Mouse (Mus musculus): ENCODE measurements around the gene Soga1. TPM values are rescaled to one million over a fixed set of nuclear protein-coding genes. Genes with fewer than 3 reads are reported as not detected.

The Soga1 gene
- polyA plus RNA-seq, 1 experiment, result 9.8 TPM

DNA sequence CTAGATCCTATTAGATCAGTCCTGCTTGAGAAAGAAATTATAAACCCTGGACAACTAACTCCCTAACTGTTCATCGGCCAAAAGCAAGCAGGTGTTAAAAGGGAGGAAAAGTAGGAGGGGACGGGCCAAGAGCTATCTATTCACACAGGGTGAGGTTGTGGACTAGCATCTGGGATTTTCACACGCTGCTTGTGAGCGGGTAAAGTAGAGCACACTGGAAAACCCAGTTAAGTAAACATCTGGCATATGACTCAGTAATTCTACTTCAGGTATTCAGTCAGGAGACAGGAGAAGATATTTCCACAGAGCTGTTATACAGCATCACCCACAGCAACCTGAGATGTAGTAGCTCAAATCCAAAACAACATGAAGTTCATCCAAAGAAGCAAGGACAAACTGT is 39.5 kb upstream of the Soga1 start:
- Histone ChIP-seq H3K9ac (ENCODE audit: low read depth, poor library complexity, severe bottlenecking) (no peak overlapping the region), H3K36me3 (ENCODE audit: control insufficient read depth, insufficient read depth, low read length, poor library complexity, severe bottlenecking) (peaks cover 16% of the 10 kb centered on the region), H3K27me3 (ENCODE audit: control insufficient read depth, insufficient read depth, low read length, poor library complexity, severe bottlenecking) (no peaks in the 10 kb centered on the region), H3K4me1 (ENCODE audit: control insufficient read depth, insufficient read depth, low read length) (no peaks in the 10 kb centered on the region), H3K27ac (ENCODE audit: insufficient read depth, low read length) (no peak overlapping the region), H3K4me3 (ENCODE audit: low read depth, low read length) (no peak overlapping the region), H3K9me3 (replicated peaks; ENCODE audit: control insufficient read depth, insufficient read depth, low read length, poor library complexity, severe bottlenecking) (no peaks in the 10 kb centered on the region)
- TF ChIP-seq CTCF (IDR thresholded peaks at IDR 0.05; ENCODE audit: low read depth, low read length) (no peak), POLR2A (IDR thresholded peaks at IDR 0.05; ENCODE audit: insufficient read depth, low read length) (no peak), EP300 (IDR thresholded peaks at IDR 0.05; ENCODE audit: insufficient read depth, low read depth, low read length) (no peak)

DNA sequence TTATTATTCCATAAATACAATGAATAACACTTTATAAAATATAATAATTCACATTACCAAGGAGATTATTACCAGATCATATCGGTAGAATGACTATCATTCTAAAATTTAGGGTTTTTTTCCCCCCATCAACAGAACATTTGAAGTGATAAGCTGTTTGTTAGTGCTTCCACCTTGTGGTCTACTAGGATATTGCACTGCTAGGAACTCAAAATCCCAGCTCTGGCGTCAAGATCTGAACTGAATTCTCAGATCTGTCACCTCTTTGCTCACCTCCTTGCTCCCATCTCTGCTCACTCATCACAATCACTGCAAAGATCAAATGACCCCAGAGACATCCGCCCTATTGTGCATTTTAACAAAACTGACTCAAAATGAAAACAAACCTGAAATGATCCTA is 37.9 kb upstream of the Soga1 start:
- Histone ChIP-seq H3K4me3 (ENCODE audit: low read depth, low read length) (no peak overlapping the region), H3K36me3 (ENCODE audit: control insufficient read depth, insufficient read depth, low read length, poor library complexity, severe bottlenecking) (peaks cover 16% of the 10 kb centered on the region)
- TF ChIP-seq EP300 (IDR thresholded peaks at IDR 0.05; ENCODE audit: insufficient read depth, low read depth, low read length), result no peak
- no peak for TF ChIP-seq CTCF (IDR thresholded peaks at IDR 0.05; ENCODE audit: low read depth, low read length)
- TF ChIP-seq POLR2A (IDR thresholded peaks at IDR 0.05; ENCODE audit: insufficient read depth, low read length), result no peak

DNA sequence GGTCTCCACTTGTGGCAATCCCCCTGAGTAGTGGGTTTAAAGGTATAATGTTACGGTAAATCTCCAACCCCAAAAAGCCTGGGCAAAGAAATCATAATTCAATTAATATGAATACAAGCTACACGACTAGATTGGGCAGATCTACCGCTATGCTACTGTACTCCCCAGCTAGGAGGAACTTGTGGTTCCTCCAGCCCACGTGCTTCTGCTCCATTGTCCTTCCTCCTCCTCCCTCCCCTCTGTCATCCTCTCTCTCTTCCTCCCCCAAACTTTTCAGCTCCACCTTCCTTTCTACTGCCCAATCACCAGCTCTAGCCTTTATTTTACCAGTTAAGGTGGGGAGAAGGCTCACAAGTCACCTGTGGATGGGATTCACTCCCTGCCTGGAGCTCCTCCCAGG is 29.2 kb upstream of the Soga1 start:
- TF ChIP-seq POLR2A (IDR thresholded peaks at IDR 0.05; ENCODE audit: insufficient read depth, low read length) (no peak), CTCF (IDR thresholded peaks at IDR 0.05; ENCODE audit: low read depth, low read length) (no peak), EP300 (IDR thresholded peaks at IDR 0.05; ENCODE audit: insufficient read depth, low read depth, low read length) (no peak)
- Histone ChIP-seq H3K27ac (ENCODE audit: insufficient read depth, low read length) (no peak overlapping the region), H3K9me3 (replicated peaks; ENCODE audit: control insufficient read depth, insufficient read depth, low read length, poor library complexity, severe bottlenecking) (no peaks in the 10 kb centered on the region), H3K9ac (ENCODE audit: low read depth, poor library complexity, severe bottlenecking) (no peak overlapping the region), H3K4me1 (ENCODE audit: control insufficient read depth, insufficient read depth, low read length) (no peaks in the 10 kb centered on the region), H3K4me3 (ENCODE audit: low read depth, low read length) (no peak overlapping the region), H3K36me3 (ENCODE audit: control insufficient read depth, insufficient read depth, low read length, poor library complexity, severe bottlenecking) (peaks cover 9% of the 10 kb centered on the region; the same call in 1 of the 2 replicates), H3K27me3 (ENCODE audit: control insufficient read depth, insufficient read depth, low read length, poor library complexity, severe bottlenecking) (no peaks in the 10 kb centered on the region)

More for the DNA sequence above, 37.9 kb upstream of the Soga1 start:
- H3K9me3 ChIP-seq (replicated peaks; ENCODE audit: control insufficient read depth, insufficient read depth, low read length, poor library complexity, severe bottlenecking), result no peaks in the 10 kb centered on the region
- no peak overlapping the region for H3K9ac ChIP-seq (ENCODE audit: low read depth, poor library complexity, severe bottlenecking)
- no peak overlapping the region for H3K27ac ChIP-seq (ENCODE audit: insufficient read depth, low read length)
- H3K4me1 ChIP-seq (ENCODE audit: control insufficient read depth, insufficient read depth, low read length), result no peaks in the 10 kb centered on the region
- H3K27me3 ChIP-seq (ENCODE audit: control insufficient read depth, insufficient read depth, low read length, poor library complexity, severe bottlenecking), result no peaks in the 10 kb centered on the region

DNA sequence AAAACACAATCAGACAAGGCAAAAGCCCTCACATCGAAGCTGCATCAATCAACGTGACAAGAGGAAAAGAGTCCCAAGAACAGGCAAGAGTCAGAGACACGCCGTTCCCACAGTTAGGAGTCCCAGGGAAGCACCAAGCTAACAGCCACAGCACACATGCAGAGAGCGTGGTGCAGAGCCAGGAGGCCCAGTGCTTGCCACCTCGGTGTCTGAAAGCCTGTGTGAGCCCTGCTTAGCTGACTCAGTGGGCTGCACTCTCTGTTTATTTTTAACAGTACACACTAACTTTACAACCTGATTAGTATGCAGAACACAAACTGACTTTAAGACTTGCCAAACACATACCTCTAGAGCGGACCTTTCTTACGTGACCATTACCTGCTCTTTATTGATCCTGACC is 25.4 kb upstream of the Soga1 start:
- TF ChIP-seq EP300 (IDR thresholded peaks at IDR 0.05; ENCODE audit: insufficient read depth, low read depth, low read length) (no peak), POLR2A (IDR thresholded peaks at IDR 0.05; ENCODE audit: insufficient read depth, low read length) (no peak), CTCF (IDR thresholded peaks at IDR 0.05; ENCODE audit: low read depth, low read length) (no peak)

DNA sequence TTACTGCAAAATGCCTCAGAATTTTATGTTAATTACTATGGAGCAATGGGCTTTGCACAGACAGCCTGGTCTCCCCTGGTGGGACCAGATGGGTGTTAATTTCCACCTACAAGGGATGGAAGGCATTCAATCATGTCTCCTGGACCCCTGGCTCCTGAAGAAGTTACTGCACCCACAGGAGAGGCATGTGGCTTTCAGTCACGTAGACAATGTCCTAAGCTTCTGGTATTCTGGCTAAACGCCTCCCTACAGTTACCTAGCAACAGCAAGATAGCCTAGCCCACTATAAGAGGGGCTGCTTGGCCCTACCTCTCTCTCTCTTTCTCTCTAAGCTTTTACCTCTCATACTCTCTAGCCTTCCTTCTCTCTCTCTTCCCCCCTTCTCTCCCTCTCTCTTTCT is 23.2 kb upstream of the Soga1 start:
- no peaks in the 10 kb centered on the region for H3K4me1 ChIP-seq (ENCODE audit: control insufficient read depth, insufficient read depth, low read length)
- no peak overlapping the region for H3K4me3 ChIP-seq (ENCODE audit: low read depth, low read length)
- TF ChIP-seq EP300 (IDR thresholded peaks at IDR 0.05; ENCODE audit: insufficient read depth, low read depth, low read length) (no peak), POLR2A (IDR thresholded peaks at IDR 0.05; ENCODE audit: insufficient read depth, low read length) (no peak), CTCF (IDR thresholded peaks at IDR 0.05; ENCODE audit: low read depth, low read length) (no peak)
- no peak overlapping the region for H3K27ac ChIP-seq (ENCODE audit: insufficient read depth, low read length)
- peaks cover 3% of the 10 kb centered on the region; the same call in 1 of the 2 replicates for H3K36me3 ChIP-seq (ENCODE audit: control insufficient read depth, insufficient read depth, low read length, poor library complexity, severe bottlenecking)
- H3K27me3 ChIP-seq (ENCODE audit: control insufficient read depth, insufficient read depth, low read length, poor library complexity, severe bottlenecking), result no peaks in the 10 kb centered on the region
- no peaks in the 10 kb centered on the region for H3K9me3 ChIP-seq (replicated peaks; ENCODE audit: control insufficient read depth, insufficient read depth, low read length, poor library complexity, severe bottlenecking)
- H3K9ac ChIP-seq (ENCODE audit: low read depth, poor library complexity, severe bottlenecking), result no peak overlapping the region

More for the DNA sequence above, 25.4 kb upstream of the Soga1 start:
- Histone ChIP-seq H3K27ac (ENCODE audit: insufficient read depth, low read length) (no peak overlapping the region), H3K4me3 (ENCODE audit: low read depth, low read length) (no peak overlapping the region), H3K9ac (ENCODE audit: low read depth, poor library complexity, severe bottlenecking) (no peak overlapping the region), H3K4me1 (ENCODE audit: control insufficient read depth, insufficient read depth, low read length) (no peaks in the 10 kb centered on the region), H3K36me3 (ENCODE audit: control insufficient read depth, insufficient read depth, low read length, poor library complexity, severe bottlenecking) (peaks cover 5% of the 10 kb centered on the region; the same call in 1 of the 2 replicates), H3K9me3 (replicated peaks; ENCODE audit: control insufficient read depth, insufficient read depth, low read length, poor library complexity, severe bottlenecking) (no peaks in the 10 kb centered on the region), H3K27me3 (ENCODE audit: control insufficient read depth, insufficient read depth, low read length, poor library complexity, severe bottlenecking) (no peaks in the 10 kb centered on the region)

DNA sequence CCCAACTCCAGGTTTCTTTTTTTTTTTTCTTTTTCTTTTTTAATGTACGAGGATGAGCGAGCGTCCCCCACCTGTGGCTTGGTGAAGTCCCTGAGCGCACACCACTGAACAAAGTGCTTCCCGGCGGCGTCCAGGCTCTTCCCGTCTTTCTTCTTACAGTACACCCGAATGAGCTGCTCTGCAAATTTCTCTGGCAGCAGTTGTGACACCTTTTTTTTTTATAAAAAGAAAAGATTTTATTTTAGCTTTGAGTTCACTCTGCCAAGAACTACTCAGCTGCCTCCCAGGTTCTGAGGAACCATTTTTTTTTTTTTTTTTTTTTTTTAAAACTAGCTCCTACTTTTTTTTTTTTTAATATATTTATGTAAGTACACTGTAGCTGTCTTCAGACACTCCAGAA is 22.6 kb upstream of the Soga1 start:
- no peak overlapping the region for H3K4me3 ChIP-seq (ENCODE audit: low read depth, low read length)
- no peak for TF ChIP-seq POLR2A (IDR thresholded peaks at IDR 0.05; ENCODE audit: insufficient read depth, low read length)
- TF ChIP-seq EP300 (IDR thresholded peaks at IDR 0.05; ENCODE audit: insufficient read depth, low read depth, low read length), result no peak
- no peak for TF ChIP-seq CTCF (IDR thresholded peaks at IDR 0.05; ENCODE audit: low read depth, low read length)
- H3K9me3 ChIP-seq (replicated peaks; ENCODE audit: control insufficient read depth, insufficient read depth, low read length, poor library complexity, severe bottlenecking), result no peaks in the 10 kb centered on the region
- no peak overlapping the region for H3K27ac ChIP-seq (ENCODE audit: insufficient read depth, low read length)
- H3K27me3 ChIP-seq (ENCODE audit: control insufficient read depth, insufficient read depth, low read length, poor library complexity, severe bottlenecking), result no peaks in the 10 kb centered on the region
- no peak overlapping the region for H3K9ac ChIP-seq (ENCODE audit: low read depth, poor library complexity, severe bottlenecking)
- no peaks in the 10 kb centered on the region; the same call in 1 of the 2 replicates for H3K36me3 ChIP-seq (ENCODE audit: control insufficient read depth, insufficient read depth, low read length, poor library complexity, severe bottlenecking)
- no peaks in the 10 kb centered on the region for H3K4me1 ChIP-seq (ENCODE audit: control insufficient read depth, insufficient read depth, low read length)
